Mouse (Mus musculus): ENCODE data around the gene Misp. TPM values are rescaled to one million over a fixed set of nuclear protein-coding genes. Genes with fewer than 3 reads are reported as not detected.

Misp gene
- polyA plus RNA-seq (2017; shearing (Covaris generic)) = not detected

DNA sequence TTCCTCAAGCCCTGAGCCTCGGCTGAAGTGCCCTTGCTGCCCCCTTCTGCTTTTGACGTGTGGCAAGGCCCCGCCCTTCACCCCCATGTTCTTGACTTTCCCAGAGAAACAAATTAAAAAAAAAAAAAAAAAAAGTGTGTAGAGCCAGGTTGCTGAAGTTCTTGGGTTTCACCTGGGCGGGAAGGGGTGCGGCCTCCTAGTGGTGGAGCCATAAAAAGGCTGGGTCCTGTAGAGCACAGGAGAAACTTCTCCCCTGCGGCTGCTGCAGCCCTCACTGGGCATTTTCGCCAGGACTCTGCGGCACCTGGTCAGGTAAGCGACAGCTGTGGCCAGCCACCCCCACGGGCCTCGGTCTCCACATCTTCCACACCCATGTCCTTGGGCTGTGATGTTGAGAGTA lies at the start of gene Misp:
Gene Misp (plus strand): TSS at position 208 of the 400 bp plus-strand sequence.

GRCm38 (mm10) chr10:79777103-79777531 lies 43.7 kb upstream of the Misp start, which contains the start of gene Fstl3:
Gene Fstl3 (plus strand): TSS chr10:79777272.

GRCm38 (mm10) chr10:79790861-79791260 lies 29.9 kb upstream of the Misp start, which contains the start of gene Prss57:
Gene Prss57 (minus strand): TSS chr10:79790961.

DNA sequence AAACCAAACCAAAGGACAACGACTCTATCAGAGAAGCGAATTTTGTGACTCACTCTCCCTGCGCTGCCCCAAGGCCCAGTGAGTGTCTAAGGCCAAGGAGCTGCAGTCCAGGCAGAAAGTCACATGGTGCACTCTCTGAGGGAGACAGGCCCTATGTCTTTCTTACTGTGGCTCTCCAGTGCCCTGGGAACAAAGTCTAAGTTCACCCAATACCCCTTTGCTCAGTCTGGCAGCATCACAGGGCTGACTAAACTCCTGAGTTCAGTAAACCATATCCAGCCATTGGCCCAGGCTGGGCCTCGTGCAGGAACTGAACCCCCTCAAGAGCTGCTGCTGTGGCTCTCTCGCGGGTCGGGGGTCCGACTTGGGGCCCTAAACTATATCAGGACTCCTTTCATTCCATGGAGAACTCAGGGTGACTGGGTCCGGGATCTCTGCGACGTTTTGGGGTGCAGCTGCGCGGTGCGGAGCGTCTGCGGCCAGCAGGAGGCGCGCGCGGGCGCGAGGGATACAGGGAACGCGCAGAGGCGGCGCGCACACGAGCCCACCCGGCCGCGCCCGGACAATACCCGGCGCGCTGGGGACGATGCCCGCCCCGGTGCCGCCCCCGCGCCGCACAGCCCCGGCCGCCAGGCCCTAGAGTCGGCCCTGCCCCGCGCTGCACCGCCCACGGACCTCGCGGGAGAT lies 27.6 kb upstream of the Misp start, which contains the start of gene Palm:
Gene Palm (plus strand): TSS at position 522 of the 687 bp plus-strand sequence.

GRCm38 (mm10) chr10:79853860-79854795 lies 33.3 kb downstream of the Misp start, which contains the start of gene Ptbp1:
Gene Ptbp1 (plus strand): TSS chr10:79854427.

DNA sequence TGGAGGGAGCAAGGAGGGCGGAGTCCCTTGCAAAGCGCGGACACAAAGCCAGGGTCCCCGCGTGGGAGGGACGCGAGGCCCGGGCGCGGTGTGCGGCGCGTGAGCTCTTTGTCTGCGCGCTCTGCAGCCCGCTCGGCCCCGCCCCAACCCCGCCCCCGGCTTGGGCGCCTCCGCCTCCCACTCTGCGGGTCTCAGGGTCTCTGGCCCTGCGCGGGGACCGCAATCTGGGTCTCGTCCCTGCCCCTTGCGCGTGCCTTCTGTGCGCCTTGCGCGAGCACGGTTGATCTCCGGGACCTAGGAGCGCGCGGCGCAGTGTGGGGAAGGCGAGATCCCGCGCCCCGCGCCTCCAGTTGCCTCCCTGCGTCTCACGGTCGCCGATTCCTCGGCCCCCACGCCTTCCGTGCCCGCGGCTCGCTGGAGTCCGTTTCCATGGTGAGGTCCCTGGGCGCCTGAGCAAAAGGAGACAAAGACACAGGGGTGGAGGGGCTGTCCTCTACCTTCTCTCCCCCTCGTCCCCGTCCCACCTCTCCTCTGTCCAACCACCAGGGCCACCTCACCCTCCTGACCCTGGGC lies 53.6 kb downstream of the Misp start, which contains the start of the genes Prtn3 and Plppr3:
Gene Prtn3 (plus strand): TSS at position 187 of the 573 bp plus-strand sequence.
Gene Plppr3 (minus strand): TSS at position 345 of the 573 bp plus-strand sequence.

Other genes with a start within 250 kb of the Misp start
- not detected for gene Theg, start 233.7 kb upstream of the Misp start, polyA plus RNA-seq (2017; shearing (Covaris generic))
- gene C2cd4c, start 207.0 kb upstream of the Misp start, polyA plus RNA-seq (2017; shearing (Covaris generic)) = not detected
- gene Shc2, start 183.1 kb upstream of the Misp start, polyA plus RNA-seq (2017; shearing (Covaris generic)) = not detected
- not detected for gene Odf3l2, start 175.3 kb upstream of the Misp start, polyA plus RNA-seq (2017; shearing (Covaris generic))
- 0.65 TPM for gene Madcam1, start 156.4 kb upstream of the Misp start, polyA plus RNA-seq (2017; shearing (Covaris generic))
- gene Tpgs1, start 151.6 kb upstream of the Misp start, polyA plus RNA-seq (2017; shearing (Covaris generic)) = 48.4 TPM
- 23.4 TPM for gene Cdc34, start 138.8 kb upstream of the Misp start, polyA plus RNA-seq (2017; shearing (Covaris generic))
- 1.0 TPM for gene Gzmm, start 132.0 kb upstream of the Misp start, polyA plus RNA-seq (2017; shearing (Covaris generic))
- 300 TPM for gene Bsg, start 116.5 kb upstream of the Misp start, polyA plus RNA-seq (2017; shearing (Covaris generic))
- not detected for gene Hcn2, start 104.4 kb upstream of the Misp start, polyA plus RNA-seq (2017; shearing (Covaris generic))
- 58.1 TPM for gene Polrmt, start 74.4 kb upstream of the Misp start, polyA plus RNA-seq (2017; shearing (Covaris generic))
- not detected for gene Fgf22, start 65.9 kb upstream of the Misp start, polyA plus RNA-seq (2017; shearing (Covaris generic))
- 8.7 TPM for gene Rnf126, start 54.0 kb upstream of the Misp start, polyA plus RNA-seq (2017; shearing (Covaris generic))
- gene Fstl3, start 43.7 kb upstream of the Misp start, polyA plus RNA-seq (2017; shearing (Covaris generic)) = 0.68 TPM
- gene Prss57, start 30.0 kb upstream of the Misp start, polyA plus RNA-seq (2017; shearing (Covaris generic)) = not detected
- gene Palm, start 27.4 kb upstream of the Misp start, polyA plus RNA-seq (2017; shearing (Covaris generic)) = 0.30 TPM
- gene Ptbp1, start 33.4 kb downstream of the Misp start, polyA plus RNA-seq (2017; shearing (Covaris generic)) = 375 TPM
- gene Prtn3, start 53.5 kb downstream of the Misp start, polyA plus RNA-seq (2017; shearing (Covaris generic)) = not detected
- 4.9 TPM for gene Plppr3, start 53.6 kb downstream of the Misp start, polyA plus RNA-seq (2017; shearing (Covaris generic))
- gene Elane, start 65.3 kb downstream of the Misp start, polyA plus RNA-seq (2017; shearing (Covaris generic)) = not detected
- not detected for gene Cfd, start 69.9 kb downstream of the Misp start, polyA plus RNA-seq (2017; shearing (Covaris generic))
- gene Med16, start 87.9 kb downstream of the Misp start, polyA plus RNA-seq (2017; shearing (Covaris generic)) = 31.2 TPM
- gene Gm26602, start 89.9 kb downstream of the Misp start, polyA plus RNA-seq (2017; shearing (Covaris generic)) = 11.2 TPM
- gene Kiss1r, start 96.0 kb downstream of the Misp start, polyA plus RNA-seq (2017; shearing (Covaris generic)) = 0.39 TPM
- gene R3hdm4, start 100.2 kb downstream of the Misp start, polyA plus RNA-seq (2017; shearing (Covaris generic)) = 217 TPM
- 9.9 TPM for gene Arid3a, start 106.1 kb downstream of the Misp start, polyA plus RNA-seq (2017; shearing (Covaris generic))
- 83.7 TPM for gene Wdr18, start 139.2 kb downstream of the Misp start, polyA plus RNA-seq (2017; shearing (Covaris generic))
- not detected for gene Grin3b, start 149.7 kb downstream of the Misp start, polyA plus RNA-seq (2017; shearing (Covaris generic))
- 5.5 TPM for gene Tmem259, start 163.3 kb downstream of the Misp start, polyA plus RNA-seq (2017; shearing (Covaris generic))
- 1,187 TPM for gene Cnn2, start 167.6 kb downstream of the Misp start, polyA plus RNA-seq (2017; shearing (Covaris generic))
- gene Abca7, start 175.5 kb downstream of the Misp start, polyA plus RNA-seq (2017; shearing (Covaris generic)) = 71.9 TPM
- gene Arhgap45, start 195.7 kb downstream of the Misp start, polyA plus RNA-seq (2017; shearing (Covaris generic)) = 974 TPM
- gene Polr2e, start 218.8 kb downstream of the Misp start, polyA plus RNA-seq (2017; shearing (Covaris generic)) = 210 TPM
- gene Gpx4, start 226.2 kb downstream of the Misp start, polyA plus RNA-seq (2017; shearing (Covaris generic)) = 569 TPM